Mouse (Mus musculus) heart, adult 2 months (tissue): ENCODE measurements around the gene Ppp2r5d.
A peak's percentile ranks its signal among the peaks of the same experiment; 100 is the strongest.

Experiments used
- CTCF ChIP-seq: fragments of 200-600 bp; IDR thresholded peaks from 2 replicates; pipeline ENCODE4 v1.8.1; 2022; ENCODE audit warnings: antibody characterized with exemption, mild to moderate bottlenecking, moderate library complexity
- EP300 ChIP-seq: fragments of 200-500 bp; IDR thresholded peaks from 2 replicates; pipeline ENCODE4 v1.6.1; 2011; ENCODE audit warnings: low read depth, low read length, control low read depth; ENCODE audit not compliant: insufficient read depth
- POLR2A ChIP-seq: fragments of 200-500 bp; IDR thresholded peaks from 2 replicates; pipeline ENCODE4 v1.6.1; 2011; ENCODE audit warnings: mild to moderate bottlenecking, low read depth, low read length, control low read depth; ENCODE audit not compliant: insufficient read depth

GRCm38 (mm10) chr17:46714756-46715481 lies 10.0 kb upstream of the Ppp2r5d start:
- TF ChIP-seq CTCF: peak; percentile 69
- no peak for TF ChIP-seq EP300
- TF ChIP-seq POLR2A: no peak
